Mouse (Mus musculus) CD4-positive helper T cell, adult 2 months (primary cell): Measurements from ENCODE around the gene Zfp607b.

Experiments used
- DNase-seq: peaks from one replicate; pipeline ENCODE4 v3.0.0-alpha.2; 2012; ENCODE audit warnings: low read depth, missing footprints, low spot score

Zfp607b gene

GRCm38 (mm10) chr7:27688815-27689612 is at the start of gene Zfp607b:
Zfp607b (plus strand) TSS chr7:27689340.
- DNase-seq: peak; percentile 98

GRCm38 (mm10) chr7:27644471-27644870 is 44.7 kb upstream of the Zfp607b start:
- DNase-seq: no peak

- DNase-seq: no peak
Measured at GRCm38 (mm10) chr7:27646516-27646915, 42.6 kb upstream of the Zfp607b start.

- no peak for DNase-seq
Measured at GRCm38 (mm10) chr7:27647281-27648002, 41.7 kb upstream of the Zfp607b start.

- no peak for DNase-seq
Measured at GRCm38 (mm10) chr7:27649723-27650122, 39.4 kb upstream of the Zfp607b start.

- DNase-seq: peak; percentile 78
Measured at GRCm38 (mm10) chr7:27650949-27651348, 38.2 kb upstream of the Zfp607b start.

- peak; percentile 62 for DNase-seq
Measured at GRCm38 (mm10) chr7:27653681-27654437, 35.3 kb upstream of the Zfp607b start, which contains the start of gene Ttc9b. Ttc9b (plus strand) TSS chr7:27653915.

- peak; percentile 53 for DNase-seq
Measured at GRCm38 (mm10) chr7:27654607-27655276, 34.4 kb upstream of the Zfp607b start.

GRCm38 (mm10) chr7:27655545-27655944 is 33.6 kb upstream of the Zfp607b start:
- DNase-seq: no peak

GRCm38 (mm10) chr7:27656600-27656999 is 32.5 kb upstream of the Zfp607b start:
- no peak for DNase-seq

- DNase-seq: no peak
Measured at GRCm38 (mm10) chr7:27657824-27658395, 31.2 kb upstream of the Zfp607b start.

GRCm38 (mm10) chr7:27658712-27659663 is 30.2 kb upstream of the Zfp607b start:
- DNase-seq: no peak

- no peak for DNase-seq
Measured at GRCm38 (mm10) chr7:27662038-27662437, 27.1 kb upstream of the Zfp607b start.

- no peak for DNase-seq
Measured at GRCm38 (mm10) chr7:27673064-27673574, 16.0 kb upstream of the Zfp607b start.

GRCm38 (mm10) chr7:27673575-27674131 is 15.5 kb upstream of the Zfp607b start:
- DNase-seq: peak; percentile 32

GRCm38 (mm10) chr7:27674195-27674521 is 15.0 kb upstream of the Zfp607b start:
- no peak for DNase-seq

- DNase-seq: peak; percentile 94
Measured at GRCm38 (mm10) chr7:27674522-27675221, 14.5 kb upstream of the Zfp607b start, which contains the start of gene Map3k10. Map3k10 (minus strand) TSS chr7:27674598.

GRCm38 (mm10) chr7:27675222-27675612 is 13.9 kb upstream of the Zfp607b start:
- no peak for DNase-seq

- no peak for DNase-seq
Measured at GRCm38 (mm10) chr7:27683218-27683617, 5.9 kb upstream of the Zfp607b start.
